Mouse (Mus musculus) erythroblast, embryonic 14.5 days (primary cell): ENCODE measurements around the gene Zdhhc3.

ENCODE experiments used
- GATA1 ChIP-seq: IDR thresholded peaks from 2 replicates; pipeline ENCODE4 v1.6.1; 2012; ENCODE audit warnings: low read length, inconsistent platforms, mixed read lengths
- TAL1 ChIP-seq: IDR thresholded peaks from 3 replicates; pipeline ENCODE4 v1.6.1; 2012; ENCODE audit warnings: low read length, inconsistent platforms, mixed read lengths

DNA sequence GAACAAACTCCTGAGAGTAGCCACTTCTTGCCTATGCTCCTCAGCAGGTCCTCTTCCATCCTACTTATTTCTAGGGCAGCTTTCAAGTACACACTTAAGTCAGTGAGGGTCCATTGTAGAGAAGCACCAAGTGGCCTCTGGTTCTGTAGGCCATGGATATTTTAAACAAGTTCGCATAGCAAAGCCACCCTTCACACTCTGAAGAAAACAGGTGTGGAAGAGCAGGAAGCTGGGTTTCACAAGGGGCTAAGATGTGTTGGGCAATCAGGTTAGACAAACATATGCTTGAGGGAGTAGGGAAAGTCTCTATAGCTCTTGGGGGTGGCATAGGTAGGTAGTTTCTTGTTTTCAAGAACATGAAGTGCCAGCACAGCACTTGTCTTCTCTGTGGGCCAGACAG lies 27.6 kb downstream of the Zdhhc3 start:
- no peak for TF ChIP-seq TAL1
- no peak for TF ChIP-seq GATA1
